Mouse (Mus musculus) mouse trophoblast stem cell (cell line): Measurements from ENCODE around the gene Gjc2.

Source experiments
- in situ Hi-C, 2 experiments: fragments of 300-500 bp; cut with MseI, MboI; formaldehyde crosslinking; loops; 2 replicates in 1 of 2; 3 replicates in 1 of 2; pipeline ENCODE4 v1.15.1; 2025

The Gjc2 gene

GRCm38 (mm10) chr11:59161398-59161797 is 21.6 kb downstream of the Gjc2 start:
- in situ Hi-C loops, result no loop called here

- in situ Hi-C loops, result no loop called here
Measured at GRCm38 (mm10) chr11:59159558-59159957, 23.5 kb downstream of the Gjc2 start.

GRCm38 (mm10) chr11:59159099-59159498 is 23.9 kb downstream of the Gjc2 start:
- in situ Hi-C loops, result no loop called here

- in situ Hi-C loops, result no loop called here
Measured at GRCm38 (mm10) chr11:59155900-59156299, 27.1 kb downstream of the Gjc2 start.

GRCm38 (mm10) chr11:59154220-59154619 is 28.8 kb downstream of the Gjc2 start:
- in situ Hi-C loops, result no loop called here

GRCm38 (mm10) chr11:59151729-59152128 is 31.3 kb downstream of the Gjc2 start:
- in situ Hi-C loops, result no loop called here

- in situ Hi-C loops, result loop anchor here in 1 of 2 experiments (5.0 kb wide), 1 partner anchor 47 kb away; no protein-coding TSS in a partner anchor
Measured at GRCm38 (mm10) chr11:59149302-59149701, 33.7 kb downstream of the Gjc2 start.

- in situ Hi-C loops, result no loop called here
Measured at GRCm38 (mm10) chr11:59142962-59143361, 40.1 kb downstream of the Gjc2 start.

- in situ Hi-C loops, result no loop called here
Measured at GRCm38 (mm10) chr11:59141772-59142370, 41.1 kb downstream of the Gjc2 start.

- in situ Hi-C loops, result no loop called here
Measured at GRCm38 (mm10) chr11:59138537-59139486, 44.2 kb downstream of the Gjc2 start.

GRCm38 (mm10) chr11:59136994-59137706 is 45.9 kb downstream of the Gjc2 start:
- in situ Hi-C loops, result no loop called here

- in situ Hi-C loops, result no loop called here
Measured at GRCm38 (mm10) chr11:59135904-59136452, 47.0 kb downstream of the Gjc2 start, which contains the start of gene Obscn. Obscn (minus strand) TSS chr11:59136402.

GRCm38 (mm10) chr11:59135051-59135820 is 47.8 kb downstream of the Gjc2 start:
- in situ Hi-C loops, result no loop called here

- in situ Hi-C loops, result no loop called here
Measured at GRCm38 (mm10) chr11:59134373-59134997, 48.5 kb downstream of the Gjc2 start.

GRCm38 (mm10) chr11:59132065-59132464 is 50.9 kb downstream of the Gjc2 start:
- in situ Hi-C loops, result no loop called here

GRCm38 (mm10) chr11:59131348-59131919 is 51.6 kb downstream of the Gjc2 start:
- in situ Hi-C loops, result no loop called here

- in situ Hi-C loops, result no loop called here
Measured at GRCm38 (mm10) chr11:59130782-59131181, 52.2 kb downstream of the Gjc2 start.
